Mouse (Mus musculus): Measurements from ENCODE around the gene Safb2. TPM values are rescaled to one million over a fixed set of nuclear protein-coding genes. Genes with fewer than 3 reads are reported as not detected.
A peak's percentile ranks its signal among the peaks of the same experiment; 100 is the strongest.

Safb2 gene
- polyA plus RNA-seq, 1 experiment = 35.3 TPM

- Histone ChIP-seq H3K79me2 (ENCODE audit: control insufficient read depth, insufficient read depth) (peaks cover 34% of the 10 kb centered on the region), H3K4me3 (peak within 1 kb of the TSS; percentile 93), H3K27me3 (ENCODE audit: control insufficient read depth, insufficient read depth, insufficient read length) (peaks cover 9% of the 10 kb centered on the region), H3ac (ENCODE audit: control insufficient read depth, insufficient read length) (peak within 1 kb of the TSS; percentile 94), H3K4me2 (ENCODE audit: low read depth) (peak within 1 kb of the TSS; percentile 94), H3K36me3 (ENCODE audit: control insufficient read depth, insufficient read depth) (peaks cover 27% of the 10 kb centered on the region)
- no peak for TF ChIP-seq POLR2A (IDR thresholded peaks at IDR 0.05; ENCODE audit: insufficient read length, low read depth)
- no peak for TF ChIP-seq MYOD1 (IDR thresholded peaks at IDR 0.05; ENCODE audit: control insufficient read depth in 1 of 3, insufficient read length in 2 of 3, low read depth in 2 of 3)
- TF ChIP-seq E2F4 (IDR thresholded peaks at IDR 0.05; ENCODE audit: insufficient read depth) = no peak
- no peak for TF ChIP-seq REST (IDR thresholded peaks at IDR 0.05; ENCODE audit: insufficient read depth, insufficient read length)
- no peak for TF ChIP-seq MAX (IDR thresholded peaks at IDR 0.05; ENCODE audit: low read depth)
- no peak for TF ChIP-seq TCF3 (IDR thresholded peaks at IDR 0.05; ENCODE audit: insufficient read length, low read depth)
- TF ChIP-seq POLR2AphosphoS2 (IDR thresholded peaks at IDR 0.05; ENCODE audit: insufficient read length, low read depth) = no peak
- no peak for TF ChIP-seq CEBPB (IDR thresholded peaks at IDR 0.05; ENCODE audit: insufficient read depth, poor library complexity, severe bottlenecking)
- no peak for TF ChIP-seq MYOG (IDR thresholded peaks at IDR 0.05; ENCODE audit: control insufficient read depth in 1 of 3, insufficient read depth in 1 of 3, insufficient read length in 2 of 3, low read depth in 2 of 3)
- no peak for TF ChIP-seq SRF (IDR thresholded peaks at IDR 0.05; ENCODE audit: control insufficient read depth, insufficient read length, low read depth)
- no peak for TF ChIP-seq TCF12 (IDR thresholded peaks at IDR 0.05; ENCODE audit: insufficient read depth, poor library complexity, severe bottlenecking)
- no peak for TF ChIP-seq USF1 (IDR thresholded peaks at IDR 0.05; ENCODE audit: low read depth)
These were observed 43.3 kb upstream of the Safb2 start, which contains the start of gene Catsperd for GRCm38 (mm10) chr17:56627530-56628277. Gene Catsperd (plus strand): TSS chr17:56628143.

GRCm38 (mm10) chr17:56626754-56627470, 42.5 kb upstream of the Safb2 start, which contains the start of gene Lonp1:
Gene Lonp1 (minus strand): TSS chr17:56626887.
- Histone ChIP-seq H3ac (ENCODE audit: control insufficient read depth, insufficient read length) (peak within 1 kb of the TSS; percentile 94), H3K36me3 (ENCODE audit: control insufficient read depth, insufficient read depth) (peaks cover 33% of the 10 kb centered on the region), H3K27me3 (ENCODE audit: control insufficient read depth, insufficient read depth, insufficient read length) (peaks cover 6% of the 10 kb centered on the region), H3K4me3 (peak within 1 kb of the TSS; percentile 93), H3K79me2 (ENCODE audit: control insufficient read depth, insufficient read depth) (peaks cover 39% of the 10 kb centered on the region), H3K4me2 (ENCODE audit: low read depth) (peak within 1 kb of the TSS; percentile 94)
- peak; percentile 47 for TF ChIP-seq REST (IDR thresholded peaks at IDR 0.05; ENCODE audit: insufficient read depth, insufficient read length)
- TF ChIP-seq E2F4 (IDR thresholded peaks at IDR 0.05; ENCODE audit: insufficient read depth) = no peak
- no peak for TF ChIP-seq TCF12 (IDR thresholded peaks at IDR 0.05; ENCODE audit: insufficient read depth, poor library complexity, severe bottlenecking)
- TF ChIP-seq CEBPB (IDR thresholded peaks at IDR 0.05; ENCODE audit: insufficient read depth, poor library complexity, severe bottlenecking) = no peak
- peak; percentile 94 for TF ChIP-seq POLR2A (IDR thresholded peaks at IDR 0.05; ENCODE audit: insufficient read length, low read depth)
- TF ChIP-seq SRF (IDR thresholded peaks at IDR 0.05; ENCODE audit: control insufficient read depth, insufficient read length, low read depth) = peak; percentile 95
- peak in 1 of 3 experiments; percentile 11 for TF ChIP-seq MYOG (IDR thresholded peaks at IDR 0.05; ENCODE audit: control insufficient read depth in 1 of 3, insufficient read depth in 1 of 3, insufficient read length in 2 of 3, low read depth in 2 of 3)
- TF ChIP-seq POLR2AphosphoS2 (IDR thresholded peaks at IDR 0.05; ENCODE audit: insufficient read length, low read depth) = peak; percentile 95
- TF ChIP-seq TCF3 (IDR thresholded peaks at IDR 0.05; ENCODE audit: insufficient read length, low read depth) = no peak
- peak; percentile 98 for TF ChIP-seq USF1 (IDR thresholded peaks at IDR 0.05; ENCODE audit: low read depth)
- peak in 2 of 3 experiments; percentile 4 to 57 for TF ChIP-seq MYOD1 (IDR thresholded peaks at IDR 0.05; ENCODE audit: control insufficient read depth in 1 of 3, insufficient read length in 2 of 3, low read depth in 2 of 3)
- peak; percentile 60 for TF ChIP-seq MAX (IDR thresholded peaks at IDR 0.05; ENCODE audit: low read depth)

- peaks cover 39% of the 10 kb centered on the region for H3K79me2 ChIP-seq (ENCODE audit: control insufficient read depth, insufficient read depth)
- peak overlapping the region; percentile 94 for H3ac ChIP-seq (ENCODE audit: control insufficient read depth, insufficient read length)
- H3K27me3 ChIP-seq (ENCODE audit: control insufficient read depth, insufficient read depth, insufficient read length) = peaks cover 4% of the 10 kb centered on the region
- H3K4me2 ChIP-seq (ENCODE audit: low read depth) = peak overlapping the region; percentile 92
- H3K4me3 ChIP-seq = peak overlapping the region; percentile 93
- TF ChIP-seq POLR2AphosphoS2 (IDR thresholded peaks at IDR 0.05; ENCODE audit: insufficient read length, low read depth) = peak; percentile 17
- TF ChIP-seq MAX (IDR thresholded peaks at IDR 0.05; ENCODE audit: low read depth) = no peak
- no peak for TF ChIP-seq USF1 (IDR thresholded peaks at IDR 0.05; ENCODE audit: low read depth)
- no peak for TF ChIP-seq CEBPB (IDR thresholded peaks at IDR 0.05; ENCODE audit: insufficient read depth, poor library complexity, severe bottlenecking)
- peaks cover 39% of the 10 kb centered on the region for H3K36me3 ChIP-seq (ENCODE audit: control insufficient read depth, insufficient read depth)
These were observed 41.9 kb upstream of the Safb2 start for GRCm38 (mm10) chr17:56626260-56626659.

GRCm38 (mm10) chr17:56625495-56625894, 41.1 kb upstream of the Safb2 start:
- peaks cover 4% of the 10 kb centered on the region for H3K27me3 ChIP-seq (ENCODE audit: control insufficient read depth, insufficient read depth, insufficient read length)
- peaks cover 44% of the 10 kb centered on the region for H3K36me3 ChIP-seq (ENCODE audit: control insufficient read depth, insufficient read depth)
- peak overlapping the region; percentile 93 for H3K4me3 ChIP-seq
- peak; percentile 79 for TF ChIP-seq POLR2AphosphoS2 (IDR thresholded peaks at IDR 0.05; ENCODE audit: insufficient read length, low read depth)
- peak; percentile 90 for TF ChIP-seq CEBPB (IDR thresholded peaks at IDR 0.05; ENCODE audit: insufficient read depth, poor library complexity, severe bottlenecking)
- no peak for TF ChIP-seq MAX (IDR thresholded peaks at IDR 0.05; ENCODE audit: low read depth)
- peak; percentile 45 for TF ChIP-seq POLR2A (IDR thresholded peaks at IDR 0.05; ENCODE audit: insufficient read length, low read depth)
- peaks cover 39% of the 10 kb centered on the region for H3K79me2 ChIP-seq (ENCODE audit: control insufficient read depth, insufficient read depth)
- peak overlapping the region; percentile 94 for H3ac ChIP-seq (ENCODE audit: control insufficient read depth, insufficient read length)
- peak overlapping the region; percentile 92 for H3K4me2 ChIP-seq (ENCODE audit: low read depth)

Data from myocyte (in vitro differentiated cells).